In genomic region chr11:51597553-51597952, GRCm38 (mm10) we compare ENCODE assay signal across 23 mouse cellular contexts. TPM values are rescaled to one million over a fixed set of nuclear protein-coding genes. Genes with fewer than 3 reads are reported as not detected.
DNase-seq lines count a peak whose midpoint lies in the region; ATAC-seq and TF ChIP-seq lines count a peak whose summit lies in the region.
"Had no signal": no experiment of that assay in that cellular context is flagged by ENCODE, and none has a peak within 500 bp of the region (broad histone marks: within the 10 kb centered on the region; RNA-seq: fewer than 3 reads in every experiment).

No protein-coding gene starts in this region.

- H3K9ac ChIP-seq in liver, embryonic 12.5 days: no peak overlapping the region
- no peak overlapping the region for H3K9ac ChIP-seq in liver, postnatal 0 days (replicated peaks)
- H3K9ac ChIP-seq in CH12.LX (ENCODE audit: insufficient read depth, low read depth) (no peak overlapping the region), MEL (ENCODE audit: control insufficient read depth, low read depth, low read length, poor library complexity, severe bottlenecking) (no peak overlapping the region)
- H3K9ac ChIP-seq: embryonic facial prominence, embryonic 12.5 days; embryonic facial prominence, embryonic 15.5 days; forebrain, embryonic 12.5 days had no signal

- H3K79me2 ChIP-seq in CH12.LX (replicated peaks; ENCODE audit: control insufficient read depth, extremely low read depth, insufficient read depth, poor library complexity, severe bottlenecking) (peaks cover 25% of the 10 kb centered on the region), MEL (ENCODE audit: control insufficient read depth, insufficient read depth, low read length, poor library complexity) (peaks cover 9% of the 10 kb centered on the region)

- in situ Hi-C loops in CH12.LX (cut with MboI; ENCODE audit: low pct_ligation_motif_present, low pct_unique_long_range_greater_than_20kb, low sequenced_read_pairs): no loop called here

- 60% methylated on average over 2 of the region's 2 CpGs for WGBS in liver, embryonic 12.5 days (ENCODE audit: insufficient replicate concordance)
- WGBS in liver, postnatal 0 days (ENCODE audit: insufficient replicate concordance): 70% methylated on average over 2 of the region's 2 CpGs

- no peak for TF ChIP-seq CTCF in liver, postnatal 0 days (IDR thresholded peaks at IDR 0.05; ENCODE audit: low read depth)
- TF ChIP-seq CTCF in CH12.LX (conservative IDR thresholded peaks at IDR 0.05 in 1 of 2, IDR thresholded peaks at IDR 0.05 in 1 of 2; ENCODE audit: low read depth in 2 of 2, low read length in 2 of 2) (no peak), MEL (IDR thresholded peaks at IDR 0.05 in 2 of 3, conservative IDR thresholded peaks at IDR 0.05 in 1 of 3; ENCODE audit: control insufficient read depth in 1 of 3, insufficient read depth in 1 of 3, low read depth in 2 of 3, low read length in 3 of 3, poor library complexity in 1 of 3, severe bottlenecking in 1 of 3) (no peak)

- TF ChIP-seq RAD21 in CH12.LX (IDR thresholded peaks at IDR 0.05; ENCODE audit: low read depth, low read length) (no peak), MEL (IDR thresholded peaks at IDR 0.05; ENCODE audit: low read depth, low read length) (no peak)

- H3K27me3 ChIP-seq in liver, embryonic 12.5 days (replicated peaks): no peaks in the 10 kb centered on the region
- H3K27me3 ChIP-seq in liver, postnatal 0 days (ENCODE audit: insufficient read depth, low read length): no peaks in the 10 kb centered on the region
- H3K27me3 ChIP-seq in CH12.LX (replicated peaks) (no peaks in the 10 kb centered on the region), MEL (ENCODE audit: control insufficient read depth in 1 of 2, insufficient read depth in 2 of 2, low read length in 2 of 2) (no peaks in the 10 kb centered on the region)
- H3K27me3 ChIP-seq: embryonic facial prominence, embryonic 12.5 days; embryonic facial prominence, embryonic 15.5 days; forebrain, embryonic 12.5 days had no signal

- no peak for TF ChIP-seq EP300 in liver, postnatal 0 days (IDR thresholded peaks at IDR 0.05; ENCODE audit: low read depth)
- no peak for TF ChIP-seq EP300 in CH12.LX (IDR thresholded peaks at IDR 0.05; ENCODE audit: low read length)
- TF ChIP-seq EP300 in MEL (IDR thresholded peaks at IDR 0.05; ENCODE audit: low read depth in 1 of 2, low read length in 2 of 2): no peak

- ATAC-seq in liver, embryonic 12.5 days: no peak
- ATAC-seq in liver, postnatal 0 days: no peak
- ATAC-seq: forebrain, embryonic 14.5 days; forebrain, embryonic 16.5 days had no signal

- no peak overlapping the region for H3K4me2 ChIP-seq in liver, embryonic 12.5 days
- H3K4me2 ChIP-seq in liver, postnatal 0 days (ENCODE audit: low read depth, low read length): no peak overlapping the region
- no peak overlapping the region for H3K4me2 ChIP-seq in CH12.LX (ENCODE audit: insufficient read depth, low read depth, poor library complexity, severe bottlenecking)
- H3K4me2 ChIP-seq: embryonic facial prominence, embryonic 12.5 days; embryonic facial prominence, embryonic 15.5 days; forebrain, embryonic 12.5 days had no signal

- H3K36me3 ChIP-seq in liver, embryonic 12.5 days: peaks cover 100% of the 10 kb centered on the region
- peaks cover 98% of the 10 kb centered on the region for H3K36me3 ChIP-seq in liver, postnatal 0 days (replicated peaks; ENCODE audit: insufficient read depth, low read length)
- H3K36me3 ChIP-seq in CH12.LX (replicated peaks in 1 of 2; ENCODE audit: control insufficient read depth in 1 of 2, insufficient read depth in 1 of 2, low read length in 1 of 2): peaks cover 91 to 98% of the 10 kb centered on the region in 2 experiments
- H3K36me3 ChIP-seq in MEL (ENCODE audit: control insufficient read depth in 1 of 2, insufficient read depth in 2 of 2, low read length in 2 of 2): peaks cover 38 to 47% of the 10 kb centered on the region in 2 experiments

- no peak overlapping the region for H3K4me3 ChIP-seq in liver, embryonic 12.5 days
- no peak overlapping the region for H3K4me3 ChIP-seq in liver, postnatal 0 days (ENCODE audit: low read depth, low read length)
- H3K4me3 ChIP-seq in CH12.LX (replicated peaks in 1 of 3; ENCODE audit: low read depth in 2 of 3, low read length in 2 of 3, poor library complexity in 1 of 3) (no peak overlapping the region), MEL (ENCODE audit: control insufficient read depth in 1 of 2, insufficient read depth in 1 of 2, low read depth in 2 of 2, low read length in 2 of 2) (no peak overlapping the region)
- H3K4me3 ChIP-seq: embryonic facial prominence, embryonic 12.5 days; embryonic facial prominence, embryonic 15.5 days; erythroblast, embryonic 14.5 days; forebrain, embryonic 10.5 days; forebrain, embryonic 12.5 days had no signal

- dilution Hi-C loops in CH12.LX (cut with MboI; ENCODE audit: extremely low pct_ligation_motif_present, extremely low pct_unique_long_range_greater_than_20kb, low sequenced_read_pairs): no loop called here

- 0 out of 2 replicates have a peak overlapping the region, but pooled peaks have one; percentile 12 for H3K27ac ChIP-seq in liver, embryonic 12.5 days
- H3K27ac ChIP-seq in liver, postnatal 0 days (ENCODE audit: low read depth): no peak overlapping the region
- H3K27ac ChIP-seq in CH12.LX (ENCODE audit: insufficient read depth, low read depth): no peak overlapping the region
- no peak overlapping the region for H3K27ac ChIP-seq in MEL (ENCODE audit: control insufficient read depth, low read depth, low read length)
- H3K27ac ChIP-seq: embryonic facial prominence, embryonic 12.5 days; embryonic facial prominence, embryonic 15.5 days; forebrain, embryonic 10.5 days; forebrain, embryonic 12.5 days had no signal

- TF ChIP-seq POLR2A in CH12.LX (IDR thresholded peaks at IDR 0.05; ENCODE audit: low read depth, low read length) (no peak; the same call in 1 of the 2 replicates), MEL (IDR thresholded peaks at IDR 0.05; ENCODE audit: control insufficient read depth in 1 of 2, insufficient read depth in 1 of 2, low read depth in 1 of 2, low read length in 2 of 2, poor library complexity in 1 of 2) (peak in 1 of 2 experiments; percentile 57; a peak in 2 of 4 replicates)

- no peaks in the 10 kb centered on the region for H3K9me3 ChIP-seq in liver, embryonic 12.5 days (replicated peaks)
- H3K9me3 ChIP-seq in liver, postnatal 0 days (ENCODE audit: low read length): no peaks in the 10 kb centered on the region
- H3K9me3 ChIP-seq in CH12.LX (replicated peaks; ENCODE audit: low read length) (no peaks in the 10 kb centered on the region), MEL (replicated peaks; ENCODE audit: insufficient read depth, low read length) (no peaks in the 10 kb centered on the region)
- H3K9me3 ChIP-seq: embryonic facial prominence, embryonic 12.5 days; embryonic facial prominence, embryonic 15.5 days; forebrain, embryonic 10.5 days; forebrain, embryonic 12.5 days; G1E had no signal

- peaks cover 20% of the 10 kb centered on the region for H3K4me1 ChIP-seq in liver, embryonic 12.5 days
- H3K4me1 ChIP-seq in liver, postnatal 0 days (ENCODE audit: insufficient read depth): no peaks in the 10 kb centered on the region
- H3K4me1 ChIP-seq in CH12.LX (ENCODE audit: control insufficient read depth in 1 of 2, insufficient read depth in 2 of 2): peaks cover 2 to 37% of the 10 kb centered on the region in 2 experiments; a peak in 2 of 4 replicates
- peaks cover 2 to 3% of the 10 kb centered on the region in 2 experiments; a peak in 2 of 4 replicates for H3K4me1 ChIP-seq in MEL (ENCODE audit: control insufficient read depth in 1 of 2, insufficient read depth in 2 of 2, low read length in 2 of 2)

- no peak for DNase-seq in liver, postnatal 0 days
- DNase-seq in CH12.LX (ENCODE audit: extremely low read depth) (no peak), MEL (ENCODE audit: low read depth, low spot score) (peak; percentile 48)
- no peak for DNase-seq in urinary bladder, postnatal 10 days (ENCODE audit: low spot score)
- DNase-seq: adrenal gland, adult 2 months; adrenal gland, postnatal 10 days; adrenal gland, postnatal 25 days; cerebellum, adult 11 months; cerebellum, adult 18-20 months; cerebellum, adult 8-10 months; cerebellum, adult 9-11 months; cerebellum, postnatal 14 days; cerebellum, postnatal 36 days; embryo, embryonic 11 days had no signal

RNA-seq across cellular contexts. Expression of gene Hnrnpab, which starts 9.1 kb away (rescaled TPM):
- 503 and 514 TPM in 2 replicates for polyA plus RNA-seq in liver, embryonic 12.5 days (2016; fragmentation: Nextera tagmentation; extraction: Ambion mirVana)
- polyA plus RNA-seq in liver, postnatal 0 days (2015; fragmentation: Nextera tagmentation; extraction: Ambion mirVana): 114 and 130 TPM in 2 replicates
- total RNA-seq in CH12.LX (2012; rRNA removed) (893 and 1,222 TPM in 2 replicates), CH12.LX (2014; rRNA removed) (1,100 and 1,160 TPM in 2 replicates), MEL (2012; rRNA removed) (894 and 908 TPM in 2 replicates)
- polyA plus RNA-seq in CH12.LX (2012; ENCODE audit: insufficient read length, low read depth) (2,181 and 2,430 TPM in 2 replicates), MEL (2012; ENCODE audit: insufficient read depth in 1 of 2, insufficient read length in 2 of 2, low read depth in 1 of 2, low replicate concordance in 2 of 2, missing spikeins in 1 of 2) (1,000 to 10,000 TPM in 1 of 2 experiments, 100 to 1,000 TPM in 1; 184 to 1,104 TPM)

RNA-seq across cellular contexts. Expression of gene Phykpl, which starts 13.0 kb away (rescaled TPM):
- polyA plus RNA-seq in liver, embryonic 12.5 days (2016; fragmentation: Nextera tagmentation; extraction: Ambion mirVana): 20.1 and 22.2 TPM in 2 replicates
- polyA plus RNA-seq in liver, postnatal 0 days (2015; fragmentation: Nextera tagmentation; extraction: Ambion mirVana): 14.5 TPM in 2 replicates
- total RNA-seq in CH12.LX (2012; rRNA removed) (30.9 and 40.5 TPM in 2 replicates), CH12.LX (2014; rRNA removed) (19.4 and 25.2 TPM in 2 replicates), MEL (2012; rRNA removed) (17.2 and 22.7 TPM in 2 replicates)
- polyA plus RNA-seq in CH12.LX (2012; ENCODE audit: insufficient read length, low read depth) (39.6 and 44.0 TPM in 2 replicates), MEL (2012; ENCODE audit: insufficient read depth in 1 of 2, insufficient read length in 2 of 2, low read depth in 1 of 2, low replicate concordance in 2 of 2, missing spikeins in 1 of 2) (10 to 100 TPM in 1 of 2 experiments, not detected in 1; 23.0 TPM)

RNA-seq across cellular contexts. Expression of gene Nhp2, which starts 22.0 kb away (rescaled TPM):
- polyA plus RNA-seq in liver, embryonic 12.5 days (2016; fragmentation: Nextera tagmentation; extraction: Ambion mirVana): 217 and 228 TPM in 2 replicates
- polyA plus RNA-seq in liver, postnatal 0 days (2015; fragmentation: Nextera tagmentation; extraction: Ambion mirVana): 70.1 and 76.2 TPM in 2 replicates
- total RNA-seq in CH12.LX (2012; rRNA removed) (489 and 641 TPM in 2 replicates), CH12.LX (2014; rRNA removed) (649 and 722 TPM in 2 replicates), MEL (2012; rRNA removed) (588 and 649 TPM in 2 replicates)
- polyA plus RNA-seq in CH12.LX (2012; ENCODE audit: insufficient read length, low read depth) (847 and 914 TPM in 2 replicates), MEL (2012; ENCODE audit: insufficient read depth in 1 of 2, insufficient read length in 2 of 2, low read depth in 1 of 2, low replicate concordance in 2 of 2, missing spikeins in 1 of 2) (1,000 to 10,000 TPM in 1 of 2 experiments, 100 to 1,000 TPM in 1; 739 to 6,489 TPM)

RNA-seq across cellular contexts. Expression of gene Rmnd5b, which starts 38.1 kb away (rescaled TPM):
- 30.4 and 34.4 TPM in 2 replicates for polyA plus RNA-seq in liver, embryonic 12.5 days (2016; fragmentation: Nextera tagmentation; extraction: Ambion mirVana)
- 13.0 and 16.0 TPM in 2 replicates for polyA plus RNA-seq in liver, postnatal 0 days (2015; fragmentation: Nextera tagmentation; extraction: Ambion mirVana)
- total RNA-seq in CH12.LX (2012; rRNA removed) (46.6 and 46.7 TPM in 2 replicates), CH12.LX (2014; rRNA removed) (39.0 and 41.1 TPM in 2 replicates), MEL (2012; rRNA removed) (52.5 and 55.1 TPM in 2 replicates)
- polyA plus RNA-seq in CH12.LX (2012; ENCODE audit: insufficient read length, low read depth) (59.5 and 60.2 TPM in 2 replicates), MEL (2012; ENCODE audit: insufficient read depth in 1 of 2, insufficient read length in 2 of 2, low read depth in 1 of 2, low replicate concordance in 2 of 2, missing spikeins in 1 of 2) (10 to 100 TPM in 1 of 2 experiments, not detected in 1; 63.0 TPM)

RNA-seq across cellular contexts. Expression of gene N4bp3, which starts 53.1 kb away (rescaled TPM):
- 4.9 and 5.3 TPM in 2 replicates for polyA plus RNA-seq in liver, embryonic 12.5 days (2016; fragmentation: Nextera tagmentation; extraction: Ambion mirVana)
- 2.4 and 2.8 TPM in 2 replicates for polyA plus RNA-seq in liver, postnatal 0 days (2015; fragmentation: Nextera tagmentation; extraction: Ambion mirVana)
- total RNA-seq in CH12.LX (2012; rRNA removed): 19.7 and 21.2 TPM in 2 replicates
- total RNA-seq in CH12.LX (2014; rRNA removed): 17.8 and 19.1 TPM in 2 replicates
- 22.1 and 25.4 TPM in 2 replicates for polyA plus RNA-seq in CH12.LX (2012; ENCODE audit: insufficient read length, low read depth)
- 6.9 and 7.1 TPM in 2 replicates for total RNA-seq in MEL (2012; rRNA removed)
- polyA plus RNA-seq in MEL (2012; ENCODE audit: insufficient read depth in 1 of 2, insufficient read length in 2 of 2, low read depth in 1 of 2, low replicate concordance in 2 of 2, missing spikeins in 1 of 2): 10 to 100 TPM in 1 of 2 experiments, not detected in 1; 11.5 TPM
